Mouse (Mus musculus) E14TG2a.4 (cell line): ENCODE measurements around the gene Focad.

Experiments
- CTCF ChIP-seq: conservative IDR thresholded peaks from 2 replicates; pipeline ENCODE4 v1.5.1; 2014; ENCODE audit warnings: low read length
- NANOG ChIP-seq: IDR thresholded peaks from 2 replicates; pipeline ENCODE4 v1.6.1; 2014; ENCODE audit warnings: borderline replicate concordance, low read length, mixed read lengths

- TF ChIP-seq CTCF (no peak), NANOG (no peak)
Measured at GRCm38 (mm10) chr4:88424563-88424962, 330.1 kb downstream of the Focad start.
